7 mouse cellular contexts compared by ENCODE assay signal in the genomic region with DNA sequence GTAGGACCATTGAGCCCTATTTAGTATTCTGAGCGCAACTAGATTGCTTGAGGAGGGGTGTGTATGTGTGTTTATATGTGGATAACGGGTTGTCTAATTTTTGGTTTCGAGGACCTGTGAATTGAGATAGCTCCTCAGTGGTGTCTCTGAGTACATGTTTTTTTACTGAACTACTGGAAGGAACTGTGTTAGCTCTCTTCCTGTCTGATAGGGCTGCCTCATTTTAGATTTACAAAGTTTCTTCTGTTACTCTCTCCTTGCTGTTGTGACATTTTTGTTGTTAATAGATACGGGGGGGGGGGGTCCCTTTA. TPM values are rescaled to one million over a fixed set of nuclear protein-coding genes. Genes with fewer than 3 reads are reported as not detected.
A peak's percentile ranks its signal among the peaks of the same experiment; 100 is the strongest.
DNase-seq lines count a peak whose midpoint lies in the region; ATAC-seq and TF ChIP-seq lines count a peak whose summit lies in the region.

No protein-coding gene starts in this region.

- WGBS in forebrain, embryonic 11.5 days, result 38% methylated on average over 4 of the region's 4 CpGs
- 11% methylated on average over 4 of the region's 4 CpGs for WGBS in liver, embryonic 14.5 days (ENCODE audit: insufficient replicate concordance)

- H3K27ac ChIP-seq in forebrain, embryonic 11.5 days (ENCODE audit: low read depth, low read length), result no peak overlapping the region
- peak overlapping the region; percentile 87 for H3K27ac ChIP-seq in liver, embryonic 14.5 days

- peaks cover 2% of the 10 kb centered on the region; the same call in 1 of the 2 replicates for H3K27me3 ChIP-seq in forebrain, embryonic 11.5 days (ENCODE audit: control insufficient read depth, insufficient read depth, low read length)
- no peaks in the 10 kb centered on the region; the same call in 1 of the 2 replicates for H3K27me3 ChIP-seq in liver, embryonic 14.5 days (ENCODE audit: control insufficient read depth, insufficient read depth, low read length)

- H3K9me3 ChIP-seq in forebrain, embryonic 11.5 days (ENCODE audit: control insufficient read depth, low read length), result no peaks in the 10 kb centered on the region
- no peaks in the 10 kb centered on the region for H3K9me3 ChIP-seq in liver, embryonic 14.5 days (ENCODE audit: control insufficient read depth, low read length)

- peak overlapping the region; percentile 83 for H3K4me3 ChIP-seq in forebrain, embryonic 11.5 days (ENCODE audit: low read depth, low read length)
- peak overlapping the region; percentile 78 to 91 for H3K4me3 ChIP-seq in liver, embryonic 14.5 days (ENCODE audit: insufficient read depth in 1 of 2, low read depth in 2 of 2, low read length in 2 of 2)

- peak overlapping the region; percentile 95; the same call in 1 of the 2 replicates for H3K9ac ChIP-seq in forebrain, embryonic 11.5 days (ENCODE audit: low read length)
- peak overlapping the region; percentile 92 for H3K9ac ChIP-seq in liver, embryonic 14.5 days (replicated peaks)

- H3K4me2 ChIP-seq in forebrain, embryonic 11.5 days (ENCODE audit: low read depth, low read length, severe bottlenecking), result peak overlapping the region; percentile 88
- peak overlapping the region; percentile 88 for H3K4me2 ChIP-seq in liver, embryonic 14.5 days (ENCODE audit: low read depth)

- ATAC-seq in forebrain, embryonic 11.5 days (replicated peaks; ENCODE audit: low FRiP score), result no peak
- ATAC-seq in liver, embryonic 14.5 days (ENCODE audit: insufficient read depth), result peak; percentile 34; the same call in 1 of the 2 replicates
- no peak for ATAC-seq in activated CD4-positive, CD25-positive, alpha-beta regulatory T cell, adult 4 months
- no peak for ATAC-seq in cerebellum, adult (ENCODE audit: insufficient number of reproducible peaks, low FRiP score, low TSS enrichment)

- no peak for TF ChIP-seq EP300 in liver, embryonic 14.5 days (IDR thresholded peaks at IDR 0.05; ENCODE audit: low read depth)

- 0 out of 2 replicates have a peak, but pooled peaks cover 3% of the 10 kb centered on the region for H3K4me1 ChIP-seq in forebrain, embryonic 11.5 days (replicated peaks; ENCODE audit: control insufficient read depth, insufficient read depth, low read length)
- H3K4me1 ChIP-seq in liver, embryonic 14.5 days (replicated peaks; ENCODE audit: control insufficient read depth in 2 of 2, insufficient read depth in 2 of 2, low read length in 1 of 2), result peaks cover 13% of the 10 kb centered on the region in 2 experiments

- no peak for TF ChIP-seq CTCF in liver, embryonic 14.5 days (IDR thresholded peaks at IDR 0.05; ENCODE audit: low read depth)

- DNase-seq in 416B (ENCODE audit: low read depth) (peak; percentile 17), A20 (ENCODE audit: low read depth, low spot score) (peak; percentile 11)
- DNase-seq in forebrain, embryonic 11.5 days (ENCODE audit: low spot score), result no peak
- peak; percentile 50 to 58 (median 56) for DNase-seq in liver, embryonic 14.5 days (ENCODE audit: low read depth in 3 of 3, low spot score in 3 of 3)
- no peak for DNase-seq in layer of hippocampus, adult 9-10 months (ENCODE audit: low spot score)

- no peaks in the 10 kb centered on the region for H3K36me3 ChIP-seq in forebrain, embryonic 11.5 days (ENCODE audit: control insufficient read depth, insufficient read depth, low read length)
- peaks cover 30% of the 10 kb centered on the region for H3K36me3 ChIP-seq in liver, embryonic 14.5 days (replicated peaks; ENCODE audit: control insufficient read depth, insufficient read depth, low read depth)

RNA-seq across cellular contexts. Expression of a gene that starts 1.1 kb away (rescaled TPM):
- polyA plus RNA-seq in forebrain, embryonic 11.5 days (2014; fragmentation: Nextera tagmentation; extraction: Ambion mirVana), result 268 and 290 TPM in 2 replicates
- polyA plus RNA-seq in liver, embryonic 14.5 days (2012; rRNA removed), result 47.9 and 82.1 TPM in 2 replicates
- polyA plus RNA-seq in liver, embryonic 14.5 days (2014; fragmentation: Nextera tagmentation; extraction: Ambion mirVana), result 193 and 197 TPM in 2 replicates
- polyA plus RNA-seq in activated CD4-positive, CD25-positive, alpha-beta regulatory T cell, adult 4 months (2017; shearing (Covaris generic)), result 100 to 1,000 TPM in 1 of 2 experiments, 10 to 100 TPM in 1; 94.7 to 117 TPM

RNA-seq across cellular contexts. Expression of a gene that starts 42.4 kb away (rescaled TPM):
- 0.23 TPM in 1 of 2 replicates, not detected in the other for polyA plus RNA-seq in forebrain, embryonic 11.5 days (2014; fragmentation: Nextera tagmentation; extraction: Ambion mirVana)
- not detected in 2 replicates for polyA plus RNA-seq in liver, embryonic 14.5 days (2012; rRNA removed)
- polyA plus RNA-seq in liver, embryonic 14.5 days (2014; fragmentation: Nextera tagmentation; extraction: Ambion mirVana), result not detected in 2 replicates
- under 1 TPM in 1 of 2 experiments, not detected in 1; 0.81 TPM for polyA plus RNA-seq in activated CD4-positive, CD25-positive, alpha-beta regulatory T cell, adult 4 months (2017; shearing (Covaris generic))

RNA-seq across cellular contexts. Expression of a gene that starts 45.2 kb away (rescaled TPM):
- not detected in 2 replicates for polyA plus RNA-seq in forebrain, embryonic 11.5 days (2014; fragmentation: Nextera tagmentation; extraction: Ambion mirVana)
- not detected in 2 replicates for polyA plus RNA-seq in liver, embryonic 14.5 days (2012; rRNA removed)
- polyA plus RNA-seq in liver, embryonic 14.5 days (2014; fragmentation: Nextera tagmentation; extraction: Ambion mirVana), result not detected in 2 replicates
- not detected for polyA plus RNA-seq in activated CD4-positive, CD25-positive, alpha-beta regulatory T cell, adult 4 months (2017; shearing (Covaris generic))

Comparison
In these comparisons a context has a peak if more than half of its experiments do, and no peak if none do; other contexts are left out.
1. DNase-seq: peak in 416B (single experiment), A20 (single experiment) and liver, embryonic 14.5 days (3 of 3); none in forebrain, embryonic 11.5 days (single experiment) and layer of hippocampus, adult 9-10 months (single experiment).